Mouse (Mus musculus) CH12.LX (cell line): Measurements from ENCODE around the gene Utp18. TPM values are rescaled to one million over a fixed set of nuclear protein-coding genes. Genes with fewer than 3 reads are reported as not detected.

ENCODE experiments used
- DNase-seq: peaks from one replicate; pipeline ENCODE4 v3.0.0-alpha.2; 2013; ENCODE audit errors: extremely low read depth
- H3K27ac ChIP-seq: 2 replicates; pipeline ENCODE4 v1.5.1; 2012; ENCODE audit warnings: low read depth, mild to moderate bottlenecking, control low read depth, moderate library complexity; ENCODE audit not compliant: insufficient read depth
- H3K27me3 ChIP-seq: replicated peaks from 2 replicates; pipeline ENCODE3; 2012; ENCODE audit warnings: inconsistent platforms
- H3K36me3 ChIP-seq, 2 experiments: replicated peaks in 1 of 2; 2 replicates each; pipeline versions ENCODE3 to v1.6.1; 2012; ENCODE audit warnings: inconsistent platforms in 1 of 2, low read length in 1 of 2, mild to moderate bottlenecking in 1 of 2, mixed read lengths in 1 of 2, moderate library complexity in 1 of 2; ENCODE audit not compliant: control insufficient read depth in 1 of 2, insufficient read depth in 1 of 2
- H3K4me1 ChIP-seq, 2 experiments: 2 replicates each; pipeline ENCODE4 v1.6.1; 2012; ENCODE audit warnings: inconsistent platforms in 1 of 2, moderate library complexity in 1 of 2; ENCODE audit not compliant: insufficient read depth in 2 of 2, control insufficient read depth in 1 of 2
- H3K4me2 ChIP-seq: 2 replicates; pipeline ENCODE4 v1.6.1; 2012; ENCODE audit warnings: low read depth, mild to moderate bottlenecking, control low read depth; ENCODE audit not compliant: poor library complexity, insufficient read depth, severe bottlenecking
- H3K4me3 ChIP-seq, 3 experiments: fragments of 150-350 bp in 1 of 3; sonication (generic) in 1 of 3; replicated peaks in 1 of 3; 2 replicates each; pipeline versions ENCODE3 to v1.5.1; 2011 to 2012; ENCODE audit warnings: low read depth in 2 of 3, low read length in 2 of 3, mild to moderate bottlenecking in 2 of 3, moderate library complexity in 2 of 3, control low read depth in 1 of 3, improper control_type of control experiment in 1 of 3, inconsistent platforms in 1 of 3, mixed read lengths in 1 of 3; ENCODE audit not compliant: poor library complexity in 1 of 3
- H3K79me2 ChIP-seq: replicated peaks from 2 replicates; pipeline ENCODE4 v1.6.1; 2012; ENCODE audit warnings: mild to moderate bottlenecking, moderate library complexity; ENCODE audit not compliant: control insufficient read depth, poor library complexity, insufficient read depth, severe bottlenecking; ENCODE audit errors: extremely low read depth
- H3K9ac ChIP-seq: 2 replicates; pipeline ENCODE4 v1.6.1; 2012; ENCODE audit warnings: low read depth, mild to moderate bottlenecking, control low read depth, moderate library complexity; ENCODE audit not compliant: insufficient read depth
- H3K9me3 ChIP-seq: replicated peaks from 2 replicates; pipeline ENCODE3; 2012; ENCODE audit warnings: low read length, inconsistent platforms, mixed read lengths
- BHLHE40 ChIP-seq: IDR thresholded peaks from 2 replicates; pipeline ENCODE4 v1.6.1; 2011; ENCODE audit warnings: mild to moderate bottlenecking, low read depth, low read length, improper control_type of control experiment
- CHD1 ChIP-seq: IDR thresholded peaks from 2 replicates; pipeline ENCODE4 v1.6.1; 2012; ENCODE audit warnings: low read depth, low read length, improper control_type of control experiment, inconsistent platforms
- CHD2 ChIP-seq: IDR thresholded peaks from 2 replicates; pipeline ENCODE4 v1.6.1; 2011; ENCODE audit warnings: low read length, improper control_type of control experiment
- CTCF ChIP-seq, 2 experiments: IDR thresholded peaks in 1 of 2; conservative IDR thresholded peaks in 1 of 2; 2 replicates each; pipeline ENCODE4 v1.5.1; 2011 to 2012; ENCODE audit warnings: low read depth in 2 of 2, low read length in 2 of 2, improper control_type of control experiment in 1 of 2, inconsistent platforms in 1 of 2, mild to moderate bottlenecking in 1 of 2, moderate library complexity in 1 of 2
- E2F4 ChIP-seq: IDR thresholded peaks from 2 replicates; pipeline ENCODE4 v1.6.1; 2011; ENCODE audit warnings: low read depth, low read length, improper control_type of control experiment; ENCODE audit not compliant: insufficient replicate concordance
- ELF1 ChIP-seq: IDR thresholded peaks from 2 replicates; pipeline ENCODE4 v1.6.1; 2014; ENCODE audit warnings: low read depth, mild to moderate bottlenecking, inconsistent platforms, low read length, improper control_type of control experiment
- EP300 ChIP-seq: IDR thresholded peaks from 2 replicates; pipeline ENCODE4 v1.6.1; 2011; ENCODE audit warnings: low read length, improper control_type of control experiment
- ETS1 ChIP-seq: conservative IDR thresholded peaks from 2 replicates; pipeline ENCODE4 v1.6.1; 2012; ENCODE audit warnings: low read depth, mild to moderate bottlenecking, inconsistent platforms, low read length, improper control_type of control experiment, moderate library complexity
- GABPA ChIP-seq: IDR thresholded peaks from 2 replicates; pipeline ENCODE4 v1.6.1; 2012; ENCODE audit warnings: low read depth, low read length, improper control_type of control experiment, inconsistent platforms; ENCODE audit not compliant: insufficient replicate concordance
- HCFC1 ChIP-seq: IDR thresholded peaks from 2 replicates; pipeline ENCODE4 v1.6.1; 2012; ENCODE audit warnings: low read depth, mild to moderate bottlenecking, inconsistent platforms, low read length, improper control_type of control experiment
- IRF4 ChIP-seq: IDR thresholded peaks from 2 replicates; pipeline ENCODE4 v1.6.1; 2014; ENCODE audit warnings: low read depth, mild to moderate bottlenecking, inconsistent platforms, low read length, improper control_type of control experiment
- JUN ChIP-seq: IDR thresholded peaks from 2 replicates; pipeline ENCODE4 v1.6.1; 2011; ENCODE audit warnings: low read depth, mild to moderate bottlenecking, low read length, improper control_type of control experiment, moderate library complexity; ENCODE audit not compliant: insufficient read depth
- JUND ChIP-seq: conservative IDR thresholded peaks from 2 replicates; pipeline ENCODE4 v1.6.1; 2011; ENCODE audit warnings: low read depth, low read length, improper control_type of control experiment
- KAT2A ChIP-seq: IDR thresholded peaks from 2 replicates; pipeline ENCODE4 v1.6.1; 2012; ENCODE audit warnings: low read length, improper control_type of control experiment, inconsistent platforms; ENCODE audit not compliant: insufficient replicate concordance
- MAFK ChIP-seq: IDR thresholded peaks from 2 replicates; pipeline ENCODE4 v1.6.1; 2011; ENCODE audit warnings: low read length, improper control_type of control experiment; ENCODE audit not compliant: insufficient replicate concordance
- MAX ChIP-seq: IDR thresholded peaks from 2 replicates; pipeline ENCODE4 v1.6.1; 2011; ENCODE audit warnings: low read length, improper control_type of control experiment
- MAZ ChIP-seq: IDR thresholded peaks from 2 replicates; pipeline ENCODE4 v1.6.1; 2012; ENCODE audit warnings: low read depth, mild to moderate bottlenecking, inconsistent platforms, low read length, improper control_type of control experiment, moderate library complexity
- MXI1 ChIP-seq: IDR thresholded peaks from 2 replicates; pipeline ENCODE4 v1.6.1; 2011; ENCODE audit warnings: mild to moderate bottlenecking, low read depth, low read length, improper control_type of control experiment
- MYC ChIP-seq: IDR thresholded peaks from 2 replicates; pipeline ENCODE4 v1.6.1; 2011; ENCODE audit warnings: low read depth, mild to moderate bottlenecking, improper control_type of control experiment, low read length
- NELFE ChIP-seq: IDR thresholded peaks from 2 replicates; pipeline ENCODE4 v1.6.1; 2011; ENCODE audit warnings: low read depth, low read length, improper control_type of control experiment
- POLR2A ChIP-seq: IDR thresholded peaks from 2 replicates; pipeline ENCODE4 v1.6.1; 2011; ENCODE audit warnings: low read depth, mild to moderate bottlenecking, improper control_type of control experiment, low read length
- POLR2AphosphoS2 ChIP-seq: IDR thresholded peaks from 2 replicates; pipeline ENCODE4 v1.6.1; 2011; ENCODE audit warnings: low read depth, low read length, improper control_type of control experiment
- RAD21 ChIP-seq: IDR thresholded peaks from 2 replicates; pipeline ENCODE4 v1.6.1; 2011; ENCODE audit warnings: low read depth, mild to moderate bottlenecking, low read length, improper control_type of control experiment, moderate library complexity
- RCOR1 ChIP-seq: conservative IDR thresholded peaks from 2 replicates; pipeline ENCODE4 v1.6.1; 2012; ENCODE audit warnings: low read depth, mild to moderate bottlenecking, inconsistent platforms, low read length, improper control_type of control experiment
- SIN3A ChIP-seq: IDR thresholded peaks from 2 replicates; pipeline ENCODE4 v1.6.1; 2012; ENCODE audit warnings: low read length, improper control_type of control experiment, inconsistent platforms
- SMC3 ChIP-seq: IDR thresholded peaks from 2 replicates; pipeline ENCODE4 v1.6.1; 2011; ENCODE audit warnings: low read depth, low read length, improper control_type of control experiment
- TBP ChIP-seq: conservative IDR thresholded peaks from 2 replicates; pipeline ENCODE4 v1.6.1; 2011; ENCODE audit warnings: low read depth, low read length, improper control_type of control experiment
- TCF12 ChIP-seq: IDR thresholded peaks from 2 replicates; pipeline ENCODE4 v1.6.1; 2014; ENCODE audit warnings: low read depth, mild to moderate bottlenecking, inconsistent platforms, low read length, improper control_type of control experiment
- UBTF ChIP-seq: IDR thresholded peaks from 2 replicates; pipeline ENCODE4 v1.6.1; 2012; ENCODE audit warnings: low read depth, mild to moderate bottlenecking, inconsistent platforms, low read length, improper control_type of control experiment, moderate library complexity
- USF1 ChIP-seq: IDR thresholded peaks from 2 replicates; pipeline ENCODE4 v1.6.1; 2014; ENCODE audit warnings: low read depth, mild to moderate bottlenecking, inconsistent platforms, low read length, improper control_type of control experiment
- USF2 ChIP-seq: conservative IDR thresholded peaks from 2 replicates; pipeline ENCODE4 v1.6.1; 2011; ENCODE audit warnings: low read depth, low read length, improper control_type of control experiment
- ZMIZ1 ChIP-seq: IDR thresholded peaks from 2 replicates; pipeline ENCODE4 v1.6.1; 2012; ENCODE audit warnings: low read depth, mild to moderate bottlenecking, inconsistent platforms, low read length, improper control_type of control experiment
- ZNF384 ChIP-seq: IDR thresholded peaks from 2 replicates; pipeline ENCODE4 v1.6.1; 2012; ENCODE audit warnings: low read depth, low read length, improper control_type of control experiment, inconsistent platforms
- dilution Hi-C: fragments of 300-500 bp; cut with MboI; formaldehyde crosslinking; loops from 2 replicates; pipeline ENCODE4 v1.14.3; 2020; ENCODE audit warnings: low sequenced_read_pairs; ENCODE audit not compliant: extremely low pct_unique_long_range_greater_than_20kb, extremely low pct_ligation_motif_present
- in situ Hi-C: fragments of 300-500 bp; cut with MboI; formaldehyde crosslinking; loops from 3 replicates; pipeline ENCODE4 v1.14.3; 2019; ENCODE audit warnings: low sequenced_read_pairs, low pct_ligation_motif_present, low pct_unique_long_range_greater_than_20kb, mixed read lengths
- polyA plus RNA-seq: library from polyadenylated mRNA; unstranded; fragments of >175 nt; gene quantifications from 2 replicates; pipeline ENCODE4 v1.2.1, GENCODE M21; 2012; ENCODE audit warnings: low read depth; ENCODE audit not compliant: insufficient read length
- total RNA-seq, 2 experiments: library from RNA; depleted of rRNA; stranded (reverse); fragments of 300-350 nt in 1 of 2; fragments of >200 nt in 1 of 2; gene quantifications; 2 replicates each; pipeline ENCODE4 v1.2.3; 2012 to 2014

Utp18 gene
- total and polyA plus RNA-seq, 3 experiments: 61.8 to 132 (median 93.9) TPM

DNA sequence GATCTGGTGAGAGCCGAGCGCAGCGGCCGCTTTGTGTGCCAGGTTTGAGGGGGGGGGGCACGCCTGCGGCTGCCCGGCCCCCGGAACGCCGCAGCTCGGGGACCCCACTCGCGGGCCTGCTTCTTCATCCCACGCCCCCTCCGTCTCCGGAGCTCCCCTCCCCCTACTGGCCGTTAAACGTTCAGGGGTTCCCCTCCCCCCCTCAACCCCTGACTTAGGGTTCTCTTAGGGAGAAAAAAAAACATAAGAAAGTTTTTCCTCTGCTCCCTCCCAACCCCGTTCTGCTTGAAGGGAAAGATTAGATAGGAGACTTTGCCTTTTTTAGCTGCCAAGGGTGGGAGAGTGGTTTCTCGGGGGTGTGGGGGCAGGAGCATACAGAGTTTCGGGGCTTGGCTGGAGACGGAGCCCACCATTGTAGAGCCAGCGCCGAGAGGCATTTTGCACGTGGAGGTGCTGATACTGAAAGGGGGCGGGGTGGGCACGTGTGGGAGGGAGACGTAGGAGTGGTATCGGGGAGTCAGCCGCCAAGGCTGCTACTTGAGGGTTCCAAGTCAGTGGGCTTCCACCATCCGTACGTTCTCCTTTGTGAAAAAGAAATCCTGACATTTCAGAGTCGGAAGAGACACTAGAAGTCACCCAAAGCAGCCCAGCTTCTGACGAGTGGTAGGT, 979 bp upstream of the Utp18 start (continued):
- TF ChIP-seq USF2 (no peak), JUN (no peak), MYC (peak; percentile 78; the same call in 1 of the 2 replicates), POLR2AphosphoS2 (no peak), ELF1 (no peak), ZMIZ1 (no peak), JUND (no peak), TBP (no peak), IRF4 (no peak), NELFE (no peak; the same call in 1 of the 2 replicates), EP300 (no peak)

DNA sequence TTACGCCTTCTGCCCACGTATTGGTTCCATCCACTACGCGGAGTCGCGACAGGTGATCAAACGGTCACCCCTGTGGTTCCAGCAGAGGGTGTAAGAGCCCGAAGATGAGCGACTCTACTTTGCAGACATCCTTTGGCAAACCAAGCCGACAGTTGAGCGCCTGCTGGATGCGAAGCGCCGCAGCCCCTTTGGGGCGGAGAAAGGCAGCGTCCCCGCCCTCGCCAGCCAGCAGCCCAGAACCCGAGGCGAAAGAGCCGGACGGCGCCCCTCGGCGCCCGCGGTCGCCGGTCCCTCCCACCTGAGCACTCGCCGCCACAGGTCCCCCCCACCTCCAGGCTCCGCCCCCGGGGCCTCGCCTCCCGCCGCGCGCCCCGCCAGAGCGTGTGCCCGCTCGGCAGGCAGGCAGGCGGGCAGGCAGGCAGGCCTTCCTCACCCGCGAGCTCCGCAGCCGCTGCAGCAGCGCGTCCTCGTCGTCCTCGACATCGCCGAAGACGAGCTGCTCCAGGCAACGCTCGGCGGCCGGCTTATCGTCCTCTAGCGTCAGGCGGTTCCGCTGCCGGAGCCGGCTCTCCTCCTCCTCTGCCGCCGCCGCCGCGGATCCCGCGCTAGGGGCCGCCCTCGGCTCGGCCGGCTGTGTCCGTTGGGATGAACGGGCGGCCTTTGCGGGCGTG, 530 bp downstream of the Utp18 start:
- Histone ChIP-seq H3K4me1 (peaks cover 8 to 41% of the 10 kb centered on the region in 2 experiments), H3K9me3 (no peaks in the 10 kb centered on the region), H3K79me2 (peaks cover 67% of the 10 kb centered on the region), H3K4me2 (peak overlapping the region; percentile 99), H3K27me3 (no peaks in the 10 kb centered on the region), H3K27ac (peak overlapping the region; percentile 92), H3K4me3 (peak overlapping the region; percentile 89 to 95 (median 89)), H3K36me3 (peaks cover 16 to 51% of the 10 kb centered on the region in 2 experiments), H3K9ac (peak overlapping the region; percentile 90)
- dilution Hi-C loops: no loop called here
- DNase-seq: peak; percentile 84
- in situ Hi-C loops: no loop called here
- peak; percentile 73; the same call in 1 of the 2 replicates for TF ChIP-seq POLR2A
- TF ChIP-seq E2F4: no peak
- TF ChIP-seq ZNF384: no peak
- no peak for TF ChIP-seq EP300
- no peak for TF ChIP-seq JUND
- peak; percentile 51 for TF ChIP-seq RAD21
- peak; percentile 49; the same call in 1 of the 2 replicates for TF ChIP-seq ELF1
- 0 out of 2 replicates have a peak, but pooled peaks have one; percentile 32 for TF ChIP-seq ETS1
- TF ChIP-seq KAT2A: 0 out of 2 replicates have a peak, but pooled peaks have one; percentile 19
- peak in 1 of 2 experiments; percentile 61; a peak in 2 of 4 replicates for TF ChIP-seq CTCF (conservative IDR thresholded peaks at IDR 0.05 in 1 of 2, IDR thresholded peaks at IDR 0.05 in 1 of 2; ENCODE audit: low read depth in 2 of 2, low read length in 2 of 2)
- 0 out of 2 replicates have a peak, but pooled peaks have one; percentile 34 for TF ChIP-seq MAX
- no peak; the same call in 1 of the 2 replicates for TF ChIP-seq HCFC1
- TF ChIP-seq UBTF: no peak; the same call in 1 of the 2 replicates
- TF ChIP-seq SMC3: peak; percentile 38
- TF ChIP-seq SIN3A: peak; percentile 92
- TF ChIP-seq BHLHE40: no peak
- TF ChIP-seq MAFK: no peak
- TF ChIP-seq GABPA: no peak
- TF ChIP-seq MYC: peak; percentile 45; the same call in 1 of the 2 replicates
- TF ChIP-seq USF1: 0 out of 2 replicates have a peak, but pooled peaks have one; percentile 5
- 0 out of 2 replicates have a peak, but pooled peaks have one; percentile 7 for TF ChIP-seq ZMIZ1
- no peak; the same call in 1 of the 2 replicates for TF ChIP-seq POLR2AphosphoS2
- no peak for TF ChIP-seq JUN
- peak; percentile 48; the same call in 1 of the 2 replicates for TF ChIP-seq IRF4
- TF ChIP-seq CHD1: peak; percentile 53; the same call in 1 of the 2 replicates
- TF ChIP-seq MAZ: peak; percentile 85
- 0 out of 2 replicates have a peak, but pooled peaks have one; percentile 65 for TF ChIP-seq MXI1
- TF ChIP-seq CHD2: peak; percentile 44; the same call in 1 of the 2 replicates
- TF ChIP-seq TCF12: peak; percentile 49
- no peak; the same call in 1 of the 2 replicates for TF ChIP-seq RCOR1
